Mouse (Mus musculus) lung, postnatal 25 days (tissue): Measurements from ENCODE around the gene Prm2.
"Not testable (repeated sequence)": the region's sequence is repeated elsewhere in the genome, so short reads cannot be mapped to it uniquely, and the experiment has no call there.

Experiments used
- DNase-seq: peaks from one replicate; pipeline ENCODE4 v3.0.0; 2022; ENCODE audit warnings: low spot score

Gene Prm2

GRCm38 (mm10) chr16:10810376-10810775 is 14.4 kb upstream of the Prm2 start:
- DNase-seq: no peak

- no peak for DNase-seq
Observed at GRCm38 (mm10) chr16:10805789-10806527, 10.0 kb upstream of the Prm2 start, which contains the start of gene Prm1. TSS of gene Prm1 (minus strand) at chr16:10805839.

- DNase-seq: not testable (repeated sequence)
Observed at GRCm38 (mm10) chr16:10802420-10802819, 6.5 kb upstream of the Prm2 start.

- no peak for DNase-seq
Observed at GRCm38 (mm10) chr16:10790702-10791101, 5.2 kb downstream of the Prm2 start, which contains the start of gene Prm3. TSS of gene Prm3 (minus strand) at chr16:10790914.

- no peak for DNase-seq
Observed at GRCm38 (mm10) chr16:10788866-10789265, 7.1 kb downstream of the Prm2 start.

- no peak for DNase-seq
Observed at GRCm38 (mm10) chr16:10788271-10788670, 7.7 kb downstream of the Prm2 start, which contains the start of gene Tnp2. TSS of gene Tnp2 (minus strand) at chr16:10788660.

GRCm38 (mm10) chr16:10787548-10788058 is 8.3 kb downstream of the Prm2 start:
- DNase-seq: no peak

- DNase-seq: no peak
Observed at GRCm38 (mm10) chr16:10786782-10787547, 9.0 kb downstream of the Prm2 start.

- DNase-seq: peak; percentile 90
Observed at GRCm38 (mm10) chr16:10786288-10786687, 9.6 kb downstream of the Prm2 start.

GRCm38 (mm10) chr16:10785371-10786231 is 10.3 kb downstream of the Prm2 start, which contains the start of gene Socs1:
TSS of gene Socs1 (minus strand) at chr16:10785536.
- peak; percentile 89 for DNase-seq

GRCm38 (mm10) chr16:10784793-10785370 is 11.1 kb downstream of the Prm2 start:
- peak; percentile 92 for DNase-seq

- DNase-seq: no peak
Observed at GRCm38 (mm10) chr16:10783883-10784792, 11.8 kb downstream of the Prm2 start.

GRCm38 (mm10) chr16:10783451-10783850 is 12.5 kb downstream of the Prm2 start:
- no peak for DNase-seq

GRCm38 (mm10) chr16:10783152-10783434 is 12.8 kb downstream of the Prm2 start:
- DNase-seq: no peak

GRCm38 (mm10) chr16:10782377-10783151 is 13.4 kb downstream of the Prm2 start:
- no peak for DNase-seq

GRCm38 (mm10) chr16:10781862-10782371 is 14.0 kb downstream of the Prm2 start:
- no peak for DNase-seq

GRCm38 (mm10) chr16:10780631-10781120 is 15.3 kb downstream of the Prm2 start:
- DNase-seq: no peak

- DNase-seq: no peak
Observed at GRCm38 (mm10) chr16:10777579-10778160, 18.3 kb downstream of the Prm2 start.

- DNase-seq: no peak
Observed at GRCm38 (mm10) chr16:10776322-10776721, 19.6 kb downstream of the Prm2 start.
